Mouse (Mus musculus) heart, embryonic 13.5 days (tissue): Measurements from ENCODE around the gene Gemin8. TPM values are rescaled to one million over a fixed set of nuclear protein-coding genes. Genes with fewer than 3 reads are reported as not detected.

Experiments used
- ATAC-seq: fragments of 200-750 bp; cut with Nextera tagmentation; 2 replicates; pipeline ENCODE4 v1.8.0; 2017; ENCODE audit warnings: moderate TSS enrichment; ENCODE audit not compliant: insufficient number of reproducible peaks, low FRiP score, low TSS enrichment; ENCODE audit errors: extremely low read depth
- H3K27ac ChIP-seq: fragments of 300-500 bp; sonication (generic); replicated peaks from 2 replicates; pipeline ENCODE4 v1.5.1; 2015; ENCODE audit warnings: moderate library complexity, mild to moderate bottlenecking, inconsistent platforms
- H3K27me3 ChIP-seq: fragments of 300-500 bp; sonication (generic); replicated peaks from 2 replicates; pipeline ENCODE4 v1.6.1; 2015; ENCODE audit warnings: mild to moderate bottlenecking, inconsistent platforms
- H3K36me3 ChIP-seq: fragments of 300-500 bp; sonication (generic); 2 replicates; pipeline ENCODE4 v1.6.1; 2015; ENCODE audit warnings: mild to moderate bottlenecking, inconsistent platforms
- H3K4me1 ChIP-seq: fragments of 300-500 bp; sonication (generic); 2 replicates; pipeline ENCODE4 v1.6.1; 2015; ENCODE audit warnings: inconsistent platforms
- H3K4me2 ChIP-seq: fragments of 300-500 bp; sonication (generic); 2 replicates; pipeline ENCODE4 v1.6.1; 2015; ENCODE audit warnings: inconsistent platforms, mild to moderate bottlenecking, moderate library complexity
- H3K4me3 ChIP-seq: fragments of 300-500 bp; sonication (generic); 2 replicates; pipeline ENCODE4 v1.5.1; 2015; ENCODE audit warnings: moderate library complexity, mild to moderate bottlenecking, inconsistent platforms
- H3K9ac ChIP-seq: fragments of 300-500 bp; sonication (generic); 2 replicates; pipeline ENCODE4 v1.6.1; 2015; ENCODE audit warnings: inconsistent platforms, mild to moderate bottlenecking, moderate library complexity
- H3K9me3 ChIP-seq: fragments of 300-500 bp; sonication (generic); 2 replicates; pipeline ENCODE4 v1.6.1; 2016; ENCODE audit warnings: inconsistent platforms
- WGBS: fragments of 180-500 bp; shearing (Covaris S2); methylation state at CpG from one replicate; pipeline ENCODE4 v1.1.7; 2015; ENCODE audit warnings: mixed read lengths; 5-methylcytosine and 5-hydroxymethylcytosine counted together
- polyA plus RNA-seq: library from polyadenylated mRNA; unstranded; fragments of >200 nt; fragmentation: Nextera tagmentation; extraction: Ambion mirVana; gene quantifications from 2 replicates; pipeline ENCODE4 v1.2.1, GENCODE M21; 2015

Gemin8 gene
- polyA plus RNA-seq, 1 experiment from 2014 or later, result 9.1 TPM

DNA sequence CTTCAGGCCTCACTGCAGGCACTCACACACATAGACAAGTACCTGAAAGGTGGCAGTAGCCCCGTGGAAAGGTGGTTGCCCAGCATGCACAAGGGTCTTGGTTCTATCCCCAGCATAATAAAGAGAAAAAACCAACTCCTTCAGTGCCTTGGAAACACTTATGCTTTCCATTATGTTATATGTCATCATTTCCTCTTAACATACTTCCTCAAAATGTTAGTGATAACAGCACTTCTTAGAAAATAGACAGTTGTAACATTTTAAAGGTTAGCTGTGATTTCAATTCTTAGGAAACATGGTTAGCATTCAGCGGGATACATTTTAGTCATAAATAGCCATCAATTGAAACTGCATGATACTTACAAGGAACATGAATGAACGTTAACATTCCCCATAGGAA, 12.8 kb downstream of the Gemin8 start:
- Histone ChIP-seq H3K9ac (no peak overlapping the region), H3K9me3 (no peaks in the 10 kb centered on the region), H3K27me3 (no peaks in the 10 kb centered on the region), H3K4me1 (peaks cover 11% of the 10 kb centered on the region; the same call in 1 of the 2 replicates), H3K27ac (no peak overlapping the region), H3K4me3 (no peak overlapping the region), H3K4me2 (no peak overlapping the region), H3K36me3 (peaks cover 2% of the 10 kb centered on the region; the same call in 1 of the 2 replicates)
- WGBS, result 71% methylated on average over 3 of the region's 3 CpGs
- no peak for ATAC-seq

DNA sequence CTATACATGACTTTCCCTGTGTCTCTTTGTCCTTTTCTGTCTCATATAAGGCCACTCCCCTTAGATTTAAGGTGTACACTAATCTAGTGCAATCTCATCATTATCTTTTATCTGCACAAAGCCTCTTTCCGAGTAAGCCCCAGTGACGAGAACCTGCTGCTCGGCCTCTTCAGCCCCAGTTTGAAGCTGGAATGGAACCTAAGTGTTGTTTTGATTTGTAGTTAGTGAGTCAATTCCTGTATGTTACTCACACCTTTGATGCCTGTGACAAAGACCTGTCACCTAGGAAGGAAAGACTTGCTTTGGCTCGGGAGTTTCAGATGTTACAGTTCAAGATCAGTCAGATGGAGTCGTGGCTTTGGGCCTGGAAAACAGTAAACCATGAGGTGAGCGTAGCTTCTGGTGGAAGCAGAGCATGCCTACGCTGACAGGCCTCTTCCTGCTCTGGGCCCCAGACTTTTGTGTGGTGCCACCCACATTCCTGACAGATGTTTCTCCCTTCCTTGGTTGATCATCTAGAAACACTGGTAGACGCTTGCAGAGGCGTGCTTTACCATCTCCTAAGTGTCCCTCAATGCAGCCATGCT, 15.2 kb downstream of the Gemin8 start:
- no peak overlapping the region for H3K4me3 ChIP-seq
- no peaks in the 10 kb centered on the region for H3K9me3 ChIP-seq
- H3K27me3 ChIP-seq, result no peaks in the 10 kb centered on the region
- peaks cover 2% of the 10 kb centered on the region; the same call in 1 of the 2 replicates for H3K36me3 ChIP-seq
- H3K9ac ChIP-seq, result no peak overlapping the region
- 79% methylated on average over 9 of the region's 9 CpGs for WGBS
- no peak overlapping the region for H3K27ac ChIP-seq
- ATAC-seq, result no peak
- H3K4me1 ChIP-seq, result peaks cover 12% of the 10 kb centered on the region; the same call in 1 of the 2 replicates
- H3K4me2 ChIP-seq, result no peak overlapping the region

DNA sequence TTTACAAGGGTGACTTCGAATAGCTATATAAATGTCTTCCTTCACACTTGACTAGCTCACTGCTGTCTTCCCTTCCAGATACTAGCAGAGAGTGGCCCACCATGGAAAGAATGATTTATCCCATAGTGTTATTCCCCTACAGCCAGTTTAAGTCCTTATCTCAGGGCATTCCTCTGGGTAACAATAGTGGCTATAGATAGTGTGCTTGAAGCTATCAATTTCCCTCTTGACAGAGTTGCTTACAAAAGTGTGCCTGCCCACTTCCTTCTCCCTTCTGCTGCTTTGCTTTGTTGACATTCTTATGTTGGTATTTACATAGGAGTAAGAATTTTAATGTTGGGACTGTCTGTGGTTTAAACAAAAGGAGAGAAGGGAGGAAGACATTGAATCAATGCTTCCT, 17.5 kb downstream of the Gemin8 start:
- no peaks in the 10 kb centered on the region for H3K9me3 ChIP-seq
- H3K4me2 ChIP-seq, result no peak overlapping the region
- no peaks in the 10 kb centered on the region for H3K27me3 ChIP-seq
- H3K27ac ChIP-seq, result no peak overlapping the region
- no peak for ATAC-seq
- H3K4me1 ChIP-seq, result peaks cover 12% of the 10 kb centered on the region; the same call in 1 of the 2 replicates
- 32% methylated on average over 1 of the region's 1 CpGs for WGBS
- H3K36me3 ChIP-seq, result peaks cover 8% of the 10 kb centered on the region; the same call in 1 of the 2 replicates
- H3K4me3 ChIP-seq, result no peak overlapping the region
- H3K9ac ChIP-seq, result no peak overlapping the region

DNA sequence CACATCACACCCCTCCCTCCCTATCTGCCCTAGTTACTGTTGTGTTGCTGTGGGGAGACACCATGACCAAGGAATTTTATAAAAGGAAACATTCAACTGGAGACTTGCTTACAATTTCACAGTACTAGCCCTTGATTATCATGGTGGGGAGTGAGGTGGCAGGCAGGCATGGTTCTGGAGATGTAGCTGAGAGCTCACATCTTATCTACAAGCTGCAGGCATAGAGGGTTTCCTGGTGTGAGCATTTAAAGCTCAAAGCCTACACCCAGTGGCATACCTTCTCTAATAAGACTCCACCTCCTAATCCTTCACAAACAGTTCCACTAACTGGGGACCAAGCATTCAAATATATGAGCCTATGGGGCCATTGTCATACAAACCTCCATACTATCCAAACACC, 26.1 kb downstream of the Gemin8 start:
- Histone ChIP-seq H3K9ac (no peak overlapping the region), H3K27me3 (no peaks in the 10 kb centered on the region), H3K4me2 (no peak overlapping the region), H3K4me1 (no peaks in the 10 kb centered on the region), H3K4me3 (no peak overlapping the region), H3K27ac (no peak overlapping the region), H3K36me3 (0 out of 2 replicates have a peak, but pooled peaks cover 6% of the 10 kb centered on the region), H3K9me3 (no peaks in the 10 kb centered on the region)
- ATAC-seq, result no peak

DNA sequence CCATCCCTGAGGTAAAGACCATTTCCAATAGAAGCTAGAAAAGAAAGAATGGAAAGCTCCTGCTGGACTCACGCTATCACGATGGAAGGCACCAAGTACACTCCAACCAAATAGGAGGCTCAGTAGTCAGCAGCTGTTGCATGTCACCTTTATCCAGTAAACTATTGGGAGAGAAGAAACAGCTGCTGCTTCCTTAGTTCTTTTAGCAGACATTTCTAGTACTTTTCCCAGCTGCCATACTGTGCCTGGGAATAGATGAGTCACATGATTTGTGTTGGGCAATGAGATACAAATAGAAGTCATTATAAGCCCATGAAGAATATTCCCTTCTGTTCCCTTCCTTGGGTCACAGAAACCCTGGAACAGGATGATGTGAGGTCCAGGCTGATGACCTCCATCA, 28.0 kb downstream of the Gemin8 start:
- no peak overlapping the region for H3K4me2 ChIP-seq
- WGBS, result 71% methylated on average over 2 of the region's 2 CpGs
- no peaks in the 10 kb centered on the region for H3K4me1 ChIP-seq
- no peak for ATAC-seq
- H3K9ac ChIP-seq, result no peak overlapping the region
- no peaks in the 10 kb centered on the region for H3K36me3 ChIP-seq
- peaks cover 4% of the 10 kb centered on the region; the same call in 1 of the 2 replicates for H3K9me3 ChIP-seq
- H3K27me3 ChIP-seq, result no peaks in the 10 kb centered on the region
- no peak overlapping the region for H3K27ac ChIP-seq
- no peak overlapping the region for H3K4me3 ChIP-seq

DNA sequence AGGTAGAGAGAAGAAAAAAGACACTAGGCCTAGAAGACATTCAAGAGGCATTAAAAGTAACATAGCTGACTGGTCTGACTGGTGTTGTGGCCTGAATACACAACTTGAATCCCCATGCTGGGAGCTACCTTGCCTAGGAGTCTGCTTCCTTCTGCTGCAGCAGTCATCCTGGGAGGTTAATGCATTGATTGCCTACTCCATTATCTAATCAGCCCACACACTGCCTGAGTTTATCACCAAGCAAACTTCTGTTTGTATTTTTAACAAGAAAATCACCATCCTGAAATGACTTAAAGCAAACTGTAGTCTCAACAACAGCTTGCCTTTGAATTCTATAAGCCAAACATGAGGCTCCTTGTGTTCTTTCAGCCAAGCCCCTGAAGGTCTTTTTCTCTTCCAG, 29.6 kb downstream of the Gemin8 start:
- no peak for ATAC-seq
- no peak overlapping the region for H3K27ac ChIP-seq
- no peaks in the 10 kb centered on the region for H3K36me3 ChIP-seq
- H3K4me3 ChIP-seq, result no peak overlapping the region
- H3K4me1 ChIP-seq, result no peaks in the 10 kb centered on the region
- H3K27me3 ChIP-seq, result no peaks in the 10 kb centered on the region
- H3K9me3 ChIP-seq, result peaks cover 4% of the 10 kb centered on the region; the same call in 1 of the 2 replicates
- no peak overlapping the region for H3K9ac ChIP-seq
- no peak overlapping the region for H3K4me2 ChIP-seq

DNA sequence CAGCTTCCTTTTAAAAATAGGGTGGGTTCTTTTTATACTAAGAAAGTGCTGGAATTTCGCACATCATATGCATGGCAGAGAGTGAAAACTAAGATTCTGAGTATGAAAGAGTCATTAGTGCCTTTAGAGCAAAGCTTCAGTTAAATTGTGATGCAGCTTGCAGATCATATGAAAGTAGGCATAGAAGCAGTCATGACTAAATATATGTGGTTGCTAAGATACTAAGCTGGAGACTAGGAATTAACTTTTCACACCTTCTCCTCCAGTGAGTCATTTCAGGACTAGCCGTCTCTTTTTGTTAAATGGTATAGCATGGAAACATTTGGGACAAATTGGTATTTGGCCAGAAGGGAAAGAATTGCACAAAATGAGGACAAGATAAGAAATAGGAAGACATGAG, 44.3 kb downstream of the Gemin8 start:
- 67% methylated on average over 2 of the region's 2 CpGs for WGBS
- Histone ChIP-seq H3K9ac (no peak overlapping the region), H3K36me3 (no peaks in the 10 kb centered on the region), H3K9me3 (no peaks in the 10 kb centered on the region), H3K4me3 (no peak overlapping the region), H3K4me1 (no peaks in the 10 kb centered on the region), H3K27ac (no peak overlapping the region), H3K4me2 (no peak overlapping the region), H3K27me3 (peaks cover 3% of the 10 kb centered on the region; the same call in 1 of the 2 replicates)
- no peak for ATAC-seq

DNA sequence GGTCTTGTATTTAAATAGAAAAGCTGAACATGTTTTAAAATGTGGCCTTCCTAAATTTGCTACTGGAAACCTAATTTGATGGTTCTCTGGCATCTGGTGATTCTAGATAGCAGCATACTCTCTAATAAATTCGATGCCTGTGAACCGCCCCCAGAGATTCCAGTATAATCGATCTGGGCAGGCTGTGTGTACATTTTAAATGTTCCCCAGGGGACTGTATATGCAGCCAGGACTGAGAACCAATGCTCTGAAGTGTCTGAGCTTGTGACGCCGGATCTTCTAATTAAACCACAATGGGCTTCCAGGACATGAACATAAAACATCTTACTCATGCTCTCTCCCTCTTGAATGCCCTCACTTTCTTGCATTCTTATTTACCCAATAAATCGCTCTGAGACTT, 46.0 kb downstream of the Gemin8 start:
- no peaks in the 10 kb centered on the region for H3K4me1 ChIP-seq
- ATAC-seq, result no peak
- H3K27ac ChIP-seq, result no peak overlapping the region
- no peak overlapping the region for H3K4me2 ChIP-seq
- H3K27me3 ChIP-seq, result peaks cover 10% of the 10 kb centered on the region; the same call in 1 of the 2 replicates
- no peaks in the 10 kb centered on the region for H3K36me3 ChIP-seq
- H3K9me3 ChIP-seq, result no peaks in the 10 kb centered on the region
- no peak overlapping the region for H3K9ac ChIP-seq
- H3K4me3 ChIP-seq, result no peak overlapping the region
- 80% methylated on average over 6 of the region's 6 CpGs for WGBS

DNA sequence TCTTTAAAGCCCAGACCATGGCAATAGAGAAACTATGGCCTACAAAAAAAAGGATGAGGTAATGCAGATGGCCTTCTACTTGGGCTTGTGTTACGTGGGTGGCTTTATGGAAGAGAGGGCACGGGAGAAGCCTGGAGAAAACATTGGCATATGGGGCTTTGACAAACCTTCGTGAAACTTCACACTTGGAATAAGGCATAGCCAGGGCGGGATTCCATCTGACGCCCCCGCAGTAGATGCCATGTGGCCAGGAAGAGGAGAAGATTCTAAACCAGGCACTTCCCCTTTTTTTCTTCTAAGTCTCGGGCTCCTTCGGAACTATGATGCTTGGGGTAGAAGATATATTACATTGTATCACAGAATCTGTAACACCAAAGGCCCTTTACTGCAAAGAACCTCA, 46.5 kb downstream of the Gemin8 start:
- 67% methylated on average over 8 of the region's 8 CpGs for WGBS
- no peak overlapping the region for H3K27ac ChIP-seq
- no peak for ATAC-seq
- no peaks in the 10 kb centered on the region for H3K4me1 ChIP-seq
- H3K9ac ChIP-seq, result no peak overlapping the region
- H3K4me2 ChIP-seq, result no peak overlapping the region
- peaks cover 10% of the 10 kb centered on the region; the same call in 1 of the 2 replicates for H3K27me3 ChIP-seq
- H3K9me3 ChIP-seq, result no peaks in the 10 kb centered on the region
- no peak overlapping the region for H3K4me3 ChIP-seq
- H3K36me3 ChIP-seq, result no peaks in the 10 kb centered on the region

DNA sequence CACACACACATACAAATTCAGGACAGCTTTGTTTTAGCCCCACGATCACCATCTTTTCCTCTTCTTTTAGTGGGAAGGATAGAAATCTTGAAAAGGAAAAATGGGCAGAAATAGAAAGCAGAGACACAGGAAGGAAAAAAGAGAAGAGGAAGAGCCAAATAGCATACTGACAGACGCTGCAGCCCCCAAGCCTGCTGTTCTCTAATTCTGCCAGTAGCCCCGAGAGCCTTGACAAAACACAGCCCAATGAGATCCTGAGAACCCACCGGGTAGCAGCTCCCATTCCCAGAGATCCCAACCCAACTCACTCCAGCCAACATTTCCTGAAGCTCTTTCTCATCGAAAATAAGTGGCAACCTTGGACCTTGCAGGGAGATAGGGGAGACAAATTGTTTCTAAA, 49.1 kb downstream of the Gemin8 start:
- WGBS, result 49% methylated on average over 5 of the region's 5 CpGs
- H3K4me3 ChIP-seq, result no peak overlapping the region
- no peak for ATAC-seq
- peaks cover 10% of the 10 kb centered on the region; the same call in 1 of the 2 replicates for H3K27me3 ChIP-seq
- H3K9me3 ChIP-seq, result no peaks in the 10 kb centered on the region
- no peak overlapping the region for H3K4me2 ChIP-seq
- no peaks in the 10 kb centered on the region for H3K36me3 ChIP-seq
- no peaks in the 10 kb centered on the region for H3K4me1 ChIP-seq
- no peak overlapping the region for H3K27ac ChIP-seq
- H3K9ac ChIP-seq, result no peak overlapping the region

DNA sequence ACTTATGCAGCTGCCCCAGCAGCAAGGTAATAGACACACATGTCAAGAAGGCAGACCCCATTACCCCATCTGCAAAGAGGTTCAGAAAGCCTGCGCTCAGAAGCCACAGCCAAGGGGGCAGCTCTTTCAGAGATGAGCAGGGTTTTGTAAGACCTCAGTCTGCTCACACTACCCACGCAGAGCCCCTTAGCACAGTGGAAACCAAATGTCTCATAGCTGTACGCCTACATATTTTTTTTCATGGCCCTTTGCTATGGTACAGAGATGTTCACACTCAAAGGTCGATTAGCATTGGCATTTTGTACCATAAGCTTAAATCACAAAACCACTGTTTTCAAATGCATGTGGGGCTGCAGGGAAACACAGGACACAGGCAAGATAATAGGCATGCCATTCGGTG, 56.6 kb downstream of the Gemin8 start:
- no peak overlapping the region for H3K9ac ChIP-seq
- H3K4me1 ChIP-seq, result no peaks in the 10 kb centered on the region
- no peak overlapping the region for H3K4me3 ChIP-seq
- 72% methylated on average over 5 of the region's 5 CpGs for WGBS
- no peaks in the 10 kb centered on the region for H3K27me3 ChIP-seq
- no peak for ATAC-seq
- H3K4me2 ChIP-seq, result no peak overlapping the region
- no peaks in the 10 kb centered on the region for H3K36me3 ChIP-seq
- no peaks in the 10 kb centered on the region for H3K9me3 ChIP-seq
- no peak overlapping the region for H3K27ac ChIP-seq

DNA sequence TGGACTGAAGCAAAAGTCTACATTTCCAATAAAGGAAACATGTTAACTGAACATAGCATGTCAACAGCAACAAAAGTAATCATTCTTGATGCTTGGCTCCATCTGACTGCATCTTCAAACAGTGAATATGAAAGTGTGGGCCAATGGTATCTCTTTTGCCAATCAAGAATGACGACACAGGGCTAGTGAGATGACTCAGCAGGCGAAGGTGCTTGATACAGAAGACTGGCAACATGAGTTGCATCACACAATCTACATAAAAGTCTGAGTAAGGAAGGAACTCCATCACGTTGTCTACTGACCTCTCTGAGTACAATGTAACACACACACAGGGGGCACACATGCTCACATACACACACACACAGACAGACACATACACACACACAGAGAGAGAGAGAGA, 59.5 kb downstream of the Gemin8 start:
- 69% methylated on average over 3 of the region's 3 CpGs for WGBS
- no peaks in the 10 kb centered on the region for H3K36me3 ChIP-seq
- H3K4me3 ChIP-seq, result no peak overlapping the region
- H3K27me3 ChIP-seq, result 0 out of 2 replicates have a peak, but pooled peaks cover 4% of the 10 kb centered on the region
- H3K4me2 ChIP-seq, result no peak overlapping the region
- H3K9ac ChIP-seq, result no peak overlapping the region
- H3K27ac ChIP-seq, result no peak overlapping the region
- H3K9me3 ChIP-seq, result no peaks in the 10 kb centered on the region
- H3K4me1 ChIP-seq, result no peaks in the 10 kb centered on the region
- ATAC-seq, result no peak
